In genomic region chr11:106192241-106192640, GRCm38 (mm10) we compare ENCODE assay signal across 10 mouse cellular contexts. TPM values are rescaled to one million over a fixed set of nuclear protein-coding genes. Genes with fewer than 3 reads are reported as not detected.
DNase-seq lines count a peak whose midpoint lies in the region; ATAC-seq and TF ChIP-seq lines count a peak whose summit lies in the region.
"Had no signal": no experiment of that assay in that cellular context is flagged by ENCODE, and none has a peak within 500 bp of the region (broad histone marks: within the 10 kb centered on the region; RNA-seq: fewer than 3 reads in every experiment).

No protein-coding gene starts in this region.

- H3K4me2 ChIP-seq in heart, embryonic 12.5 days, result peak overlapping the region; percentile 83
- H3K4me2 ChIP-seq in hindbrain, embryonic 13.5 days, result peak overlapping the region; percentile 81
- H3K4me2 ChIP-seq in midbrain, embryonic 11.5 days, result peak overlapping the region; percentile 73

- no peaks in the 10 kb centered on the region for H3K9me3 ChIP-seq in heart, embryonic 12.5 days (replicated peaks)
- no peaks in the 10 kb centered on the region for H3K9me3 ChIP-seq in G1E (replicated peaks)
- H3K9me3 ChIP-seq in hindbrain, embryonic 13.5 days, result no peaks in the 10 kb centered on the region
- H3K9me3 ChIP-seq in midbrain, embryonic 11.5 days (ENCODE audit: control insufficient read depth, low read length), result no peaks in the 10 kb centered on the region

- H3K4me1 ChIP-seq in heart, embryonic 12.5 days (replicated peaks), result peaks cover 14% of the 10 kb centered on the region
- H3K4me1 ChIP-seq in G1E (ENCODE audit: insufficient read depth, low read depth, low read length), result peaks cover 24% of the 10 kb centered on the region
- peaks cover 9% of the 10 kb centered on the region for H3K4me1 ChIP-seq in hindbrain, embryonic 13.5 days (replicated peaks)
- peaks cover 4% of the 10 kb centered on the region; the same call in 1 of the 2 replicates for H3K4me1 ChIP-seq in midbrain, embryonic 11.5 days (ENCODE audit: control insufficient read depth, insufficient read depth, low read length)

- peaks cover 10% of the 10 kb centered on the region for H3K36me3 ChIP-seq in heart, embryonic 12.5 days
- peaks cover 32% of the 10 kb centered on the region for H3K36me3 ChIP-seq in G1E (replicated peaks)
- peaks cover 8% of the 10 kb centered on the region for H3K36me3 ChIP-seq in hindbrain, embryonic 13.5 days
- no peaks in the 10 kb centered on the region for H3K36me3 ChIP-seq in midbrain, embryonic 11.5 days (ENCODE audit: control insufficient read depth, insufficient read depth, low read length)

- H3K9ac ChIP-seq in heart, embryonic 12.5 days, result no peak overlapping the region
- H3K9ac ChIP-seq in hindbrain, embryonic 13.5 days, result 0 out of 2 replicates have a peak overlapping the region, but pooled peaks have one; percentile 90
- H3K9ac ChIP-seq in midbrain, embryonic 11.5 days (ENCODE audit: low read length), result no peak overlapping the region

- no peak for TF ChIP-seq CTCF in G1E (IDR thresholded peaks at IDR 0.05; ENCODE audit: low read depth, low read length)

- DNase-seq in heart, postnatal 25 days (ENCODE audit: low spot score), result no peak
- DNase-seq in G1E (ENCODE audit: low spot score), result no peak
- no peak for DNase-seq in midbrain, embryonic 11.5 days (ENCODE audit: low spot score, missing footprints)
- no peak for DNase-seq in right cerebral cortex, postnatal 36 days (ENCODE audit: low spot score in 2 of 2)
- DNase-seq in thymus, postnatal 25 days, result no peak
- DNase-seq: lung, postnatal 14 days had no signal

- 55% methylated on average over 5 of the region's 5 CpGs for WGBS in heart, embryonic 12.5 days
- WGBS in hindbrain, embryonic 13.5 days, result 93% methylated on average over 5 of the region's 5 CpGs
- WGBS in midbrain, embryonic 11.5 days, result 89% methylated on average over 5 of the region's 5 CpGs

- intact Hi-C loops in heart, postnatal 25 days (cut with DNase I), result no loop called here

- H3K27me3 ChIP-seq in heart, embryonic 12.5 days (replicated peaks), result no peaks in the 10 kb centered on the region
- no peaks in the 10 kb centered on the region for H3K27me3 ChIP-seq in G1E (ENCODE audit: insufficient read depth, low read length)
- no peaks in the 10 kb centered on the region for H3K27me3 ChIP-seq in hindbrain, embryonic 13.5 days
- H3K27me3 ChIP-seq in midbrain, embryonic 11.5 days (ENCODE audit: control insufficient read depth, insufficient read depth, low read length), result no peaks in the 10 kb centered on the region

- peak overlapping the region; percentile 77 for H3K4me3 ChIP-seq in heart, embryonic 12.5 days
- peak overlapping the region; percentile 79; the same call in 1 of the 2 replicates for H3K4me3 ChIP-seq in G1E (ENCODE audit: low read depth, low read length)
- peak overlapping the region; percentile 76 for H3K4me3 ChIP-seq in hindbrain, embryonic 13.5 days
- H3K4me3 ChIP-seq in midbrain, embryonic 11.5 days (ENCODE audit: low read depth, low read length), result 0 out of 2 replicates have a peak overlapping the region, but pooled peaks have one; percentile 69

- no peak for ATAC-seq in heart, embryonic 12.5 days (ENCODE audit: insufficient number of reproducible peaks, low FRiP score)
- ATAC-seq in G1E (ENCODE audit: extremely low read depth, insufficient number of reproducible peaks, low FRiP score, poor library complexity, severe bottlenecking), result no peak
- ATAC-seq in hindbrain, embryonic 13.5 days (ENCODE audit: low FRiP score), result no peak
- no peak for ATAC-seq in midbrain, embryonic 11.5 days (ENCODE audit: low FRiP score)
- ATAC-seq in granulocyte monocyte progenitor cell, adult 5-6 weeks (replicated peaks; ENCODE audit: poor library complexity, severe bottlenecking), result no peak

- H3K27ac ChIP-seq in heart, embryonic 12.5 days (ENCODE audit: poor library complexity, severe bottlenecking), result no peak overlapping the region
- no peak overlapping the region for H3K27ac ChIP-seq in hindbrain, embryonic 13.5 days
- H3K27ac ChIP-seq in midbrain, embryonic 11.5 days (ENCODE audit: low read depth, low read length), result no peak overlapping the region

RNA-seq across cellular contexts. Expression of gene Strada, which starts 9.7 kb away (rescaled TPM):
- polyA plus RNA-seq in heart, embryonic 12.5 days (2016; fragmentation: Nextera tagmentation; extraction: Ambion mirVana), result 22.4 and 22.6 TPM in 2 replicates
- 1 to 10 TPM; 6.4 to 6.6 TPM for total RNA-seq in heart, postnatal 25 days (2021)
- total RNA-seq in G1E (2014; fragmentation: Nextera tagmentation) (28.9 and 40.2 TPM in 2 replicates), G1E (2017) (19.5 and 21.1 TPM in 2 replicates)
- 32.3 and 36.2 TPM in 2 replicates for polyA plus RNA-seq in G1E (2012)
- 31.2 and 34.2 TPM in 2 replicates for polyA plus RNA-seq in hindbrain, embryonic 13.5 days (2015; fragmentation: Nextera tagmentation; extraction: Ambion mirVana)
- polyA plus RNA-seq in midbrain, embryonic 11.5 days (2014; fragmentation: Nextera tagmentation; extraction: Ambion mirVana), result 38.4 and 40.5 TPM in 2 replicates
- total RNA-seq in granulocyte monocyte progenitor cell, adult 5-6 weeks (2014; fragmentation: Nextera tagmentation), result 40.5 and 42.3 TPM in 2 replicates
- total RNA-seq in granulocyte monocyte progenitor cell, adult 5-6 weeks (2017), result 22.2 TPM in 2 replicates

RNA-seq across cellular contexts. Expression of gene Ccdc47, which starts 23.9 kb away (rescaled TPM):
- polyA plus RNA-seq in heart, embryonic 12.5 days (2016; fragmentation: Nextera tagmentation; extraction: Ambion mirVana), result 90.3 and 93.1 TPM in 2 replicates
- total RNA-seq in heart, postnatal 25 days (2021), result 10 to 100 TPM; 61.9 to 69.2 TPM
- total RNA-seq in G1E (2014; fragmentation: Nextera tagmentation) (78.5 and 92.2 TPM in 2 replicates), G1E (2017) (90.1 and 129 TPM in 2 replicates)
- 3.8 and 3.9 TPM in 2 replicates for polyA plus RNA-seq in G1E (2012)
- polyA plus RNA-seq in hindbrain, embryonic 13.5 days (2015; fragmentation: Nextera tagmentation; extraction: Ambion mirVana), result 97.0 and 106 TPM in 2 replicates
- 74.1 and 76.4 TPM in 2 replicates for polyA plus RNA-seq in midbrain, embryonic 11.5 days (2014; fragmentation: Nextera tagmentation; extraction: Ambion mirVana)
- 30.2 and 56.2 TPM in 2 replicates for total RNA-seq in granulocyte monocyte progenitor cell, adult 5-6 weeks (2014; fragmentation: Nextera tagmentation)
- total RNA-seq in granulocyte monocyte progenitor cell, adult 5-6 weeks (2017), result 175 and 181 TPM in 2 replicates

RNA-seq across cellular contexts. Expression of gene Ddx42, which starts 24.5 kb away (rescaled TPM):
- 59.1 and 60.7 TPM in 2 replicates for polyA plus RNA-seq in heart, embryonic 12.5 days (2016; fragmentation: Nextera tagmentation; extraction: Ambion mirVana)
- total RNA-seq in heart, postnatal 25 days (2021), result 10 to 100 TPM; 24.5 to 25.7 TPM
- total RNA-seq in G1E (2014; fragmentation: Nextera tagmentation), result 63.7 and 71.8 TPM in 2 replicates
- total RNA-seq in G1E (2017), result 89.0 and 112 TPM in 2 replicates
- 28.4 and 50.3 TPM in 2 replicates for polyA plus RNA-seq in G1E (2012)
- polyA plus RNA-seq in hindbrain, embryonic 13.5 days (2015; fragmentation: Nextera tagmentation; extraction: Ambion mirVana), result 92.0 and 96.2 TPM in 2 replicates
- 105 and 110 TPM in 2 replicates for polyA plus RNA-seq in midbrain, embryonic 11.5 days (2014; fragmentation: Nextera tagmentation; extraction: Ambion mirVana)
- 51.1 and 55.5 TPM in 2 replicates for total RNA-seq in granulocyte monocyte progenitor cell, adult 5-6 weeks (2014; fragmentation: Nextera tagmentation)
- total RNA-seq in granulocyte monocyte progenitor cell, adult 5-6 weeks (2017), result 86.8 and 87.9 TPM in 2 replicates

RNA-seq across cellular contexts. Expression of gene Limd2, which starts 31.6 kb away (rescaled TPM):
- 125 and 135 TPM in 2 replicates for polyA plus RNA-seq in heart, embryonic 12.5 days (2016; fragmentation: Nextera tagmentation; extraction: Ambion mirVana)
- 1 to 10 TPM; 4.3 to 5.9 TPM for total RNA-seq in heart, postnatal 25 days (2021)
- total RNA-seq in G1E (2014; fragmentation: Nextera tagmentation) (258 and 309 TPM in 2 replicates), G1E (2017) (77.5 and 94.4 TPM in 2 replicates)
- 365 and 413 TPM in 2 replicates for polyA plus RNA-seq in G1E (2012)
- 197 and 211 TPM in 2 replicates for polyA plus RNA-seq in hindbrain, embryonic 13.5 days (2015; fragmentation: Nextera tagmentation; extraction: Ambion mirVana)
- polyA plus RNA-seq in midbrain, embryonic 11.5 days (2014; fragmentation: Nextera tagmentation; extraction: Ambion mirVana), result 301 and 308 TPM in 2 replicates
- total RNA-seq in granulocyte monocyte progenitor cell, adult 5-6 weeks (2014; fragmentation: Nextera tagmentation), result 196 and 197 TPM in 2 replicates
- 38.1 and 43.1 TPM in 2 replicates for total RNA-seq in granulocyte monocyte progenitor cell, adult 5-6 weeks (2017)

RNA-seq across cellular contexts. Expression of gene Gm10840, which starts 31.6 kb away (rescaled TPM):
- polyA plus RNA-seq in heart, embryonic 12.5 days (2016; fragmentation: Nextera tagmentation; extraction: Ambion mirVana), result not detected in 2 replicates
- total RNA-seq in heart, postnatal 25 days (2021), result not detected
- not detected in 2 replicates for total RNA-seq in G1E (2014; fragmentation: Nextera tagmentation)
- total RNA-seq in G1E (2017), result not detected in 2 replicates
- polyA plus RNA-seq in G1E (2012), result not detected in 2 replicates
- not detected in 2 replicates for polyA plus RNA-seq in hindbrain, embryonic 13.5 days (2015; fragmentation: Nextera tagmentation; extraction: Ambion mirVana)
- polyA plus RNA-seq in midbrain, embryonic 11.5 days (2014; fragmentation: Nextera tagmentation; extraction: Ambion mirVana), result not detected in 2 replicates
- not detected in 2 replicates for total RNA-seq in granulocyte monocyte progenitor cell, adult 5-6 weeks (2014; fragmentation: Nextera tagmentation)
- not detected in 2 replicates for total RNA-seq in granulocyte monocyte progenitor cell, adult 5-6 weeks (2017)
- polyA plus RNA-seq: frontal cortex, adult 2 months had no signal

Comparison
In these comparisons a context has a peak if more than half of its experiments do, and no peak if none do; other contexts are left out.
1. RNA of gene Ccdc47, which starts 23.9 kb away (polyA plus RNA-seq): 97.0 to 106 TPM in hindbrain, embryonic 13.5 days, 90.3 to 93.1 TPM in heart, embryonic 12.5 days and 74.1 to 76.4 TPM in midbrain, embryonic 11.5 days; 3.8 to 3.9 TPM in G1E; every median in the first group is over 10 times any median in the second.
2. Peak in every context shown above with its lines, with median percentiles within 50 percentile points of each other: H3K4me2 ChIP-seq and H3K4me3 ChIP-seq.